Mouse (Mus musculus): ENCODE results near the gene Rbms2.
"Not testable (repeated sequence)": the region's sequence is repeated elsewhere in the genome, so short reads cannot be mapped to it uniquely, and the experiment has no call there.

The Rbms2 gene

GRCm38 (mm10) chr10:128091564-128092505 is 88.3 kb downstream of the Rbms2 start, which contains the start of gene Baz2a:
TSS of gene Baz2a (plus strand) at chr10:128091577.
- DNase-seq (ENCODE audit: low spot score) = no peak

GRCm38 (mm10) chr10:128090651-128091563 is 89.2 kb downstream of the Rbms2 start:
- peak; percentile 86 for DNase-seq (ENCODE audit: low spot score)

- DNase-seq (ENCODE audit: low spot score) = no peak
Measured at GRCm38 (mm10) chr10:128089842-128090241, 90.3 kb downstream of the Rbms2 start.

GRCm38 (mm10) chr10:128088181-128088580 is 91.9 kb downstream of the Rbms2 start:
- DNase-seq (ENCODE audit: low spot score) = no peak

GRCm38 (mm10) chr10:128087216-128087615 is 92.9 kb downstream of the Rbms2 start:
- DNase-seq (ENCODE audit: low spot score) = not testable (repeated sequence)

- no peak for DNase-seq (ENCODE audit: low spot score)
Measured at GRCm38 (mm10) chr10:128086391-128086790, 93.7 kb downstream of the Rbms2 start.

GRCm38 (mm10) chr10:128084160-128084559 is 95.9 kb downstream of the Rbms2 start:
- DNase-seq (ENCODE audit: low spot score) = no peak

- no peak for DNase-seq (ENCODE audit: low spot score)
Measured at GRCm38 (mm10) chr10:128083688-128084087, 96.4 kb downstream of the Rbms2 start.

- DNase-seq (ENCODE audit: low spot score) = peak; percentile 100
Measured at GRCm38 (mm10) chr10:128082880-128083421, 97.1 kb downstream of the Rbms2 start, which contains the start of gene Atp5b. TSS of gene Atp5b (plus strand) at chr10:128083273.

GRCm38 (mm10) chr10:128082477-128082808 is 97.7 kb downstream of the Rbms2 start:
- no peak for DNase-seq (ENCODE audit: low spot score)

- no peak for DNase-seq (ENCODE audit: low spot score)
Measured at GRCm38 (mm10) chr10:128081807-128082476, 98.2 kb downstream of the Rbms2 start.

Measured in layer of hippocampus, adult 9-10 months (tissue).